ENCODE assay signal across 22 mouse cellular contexts in genomic region chr12:83364771-83365170, GRCm38 (mm10).
DNase-seq lines count a peak whose midpoint lies in the region; ATAC-seq and TF ChIP-seq lines count a peak whose summit lies in the region.
"Had no signal": no experiment of that assay in that cellular context is flagged by ENCODE, and none has a peak within 500 bp of the region (broad histone marks: within the 10 kb centered on the region; RNA-seq: fewer than 3 reads in every experiment).

No protein-coding gene starts in this region.

- 58% methylated on average over 3 of the region's 3 CpGs for WGBS in cerebellum, adult 2 months
- WGBS in forebrain, embryonic 13.5 days, result 65% methylated on average over 3 of the region's 3 CpGs

- no peak for ATAC-seq in forebrain, embryonic 13.5 days
- ATAC-seq: CD4-positive, CD25-positive, alpha-beta regulatory T cell, adult 4 months; inflammation-experienced regulatory T-cells, adult 6 months; Patski had no signal

- no peak overlapping the region for H3K27ac ChIP-seq in cerebellum, adult 2 months (ENCODE audit: insufficient read depth, low read length)
- no peak overlapping the region for H3K27ac ChIP-seq in layer of hippocampus, adult 2 months
- H3K27ac ChIP-seq in forebrain, embryonic 13.5 days, result no peak overlapping the region
- H3K27ac ChIP-seq: embryonic facial prominence, embryonic 15.5 days; forebrain, embryonic 10.5 days; limb, embryonic 13.5 days had no signal

- TF ChIP-seq POLR2A in cerebellum, adult 2 months (IDR thresholded peaks at IDR 0.05; ENCODE audit: borderline replicate concordance, insufficient read depth, low read length), result no peak

- H3K27me3 ChIP-seq in cerebellum, adult 2 months (ENCODE audit: control insufficient read depth, insufficient read depth, low read length), result no peaks in the 10 kb centered on the region
- no peaks in the 10 kb centered on the region for H3K27me3 ChIP-seq in E14TG2a.4 (ENCODE audit: insufficient read depth, low read length)
- no peaks in the 10 kb centered on the region for H3K27me3 ChIP-seq in forebrain, embryonic 13.5 days
- H3K27me3 ChIP-seq: embryonic facial prominence, embryonic 15.5 days; limb, embryonic 13.5 days had no signal

- no peak overlapping the region for H3K4me2 ChIP-seq in forebrain, embryonic 13.5 days
- H3K4me2 ChIP-seq: embryonic facial prominence, embryonic 15.5 days; limb, embryonic 13.5 days had no signal

- H3K36me3 ChIP-seq in E14TG2a.4 (ENCODE audit: insufficient read depth, low read length), result no peaks in the 10 kb centered on the region
- no peaks in the 10 kb centered on the region for H3K36me3 ChIP-seq in forebrain, embryonic 13.5 days (ENCODE audit: poor library complexity, severe bottlenecking)
- H3K36me3 ChIP-seq: embryonic facial prominence, embryonic 15.5 days; forebrain, embryonic 10.5 days; limb, embryonic 13.5 days had no signal

- H3K9me3 ChIP-seq in E14TG2a.4 (ENCODE audit: low read length), result no peaks in the 10 kb centered on the region
- H3K9me3 ChIP-seq in forebrain, embryonic 13.5 days (replicated peaks), result 0 out of 2 replicates have a peak, but pooled peaks cover 7% of the 10 kb centered on the region
- H3K9me3 ChIP-seq: embryonic facial prominence, embryonic 15.5 days; megakaryocyte, embryonic 14.5 days had no signal

- TF ChIP-seq CTCF in cerebellum, adult 2 months (IDR thresholded peaks at IDR 0.05; ENCODE audit: borderline replicate concordance, insufficient read depth, low read depth, low read length), result peak; percentile 13; the same call in 1 of the 2 replicates
- peak; percentile 57 for TF ChIP-seq CTCF in layer of hippocampus, adult 2 months (conservative IDR thresholded peaks at IDR 0.05)
- peak; percentile 94 for TF ChIP-seq CTCF in E14TG2a.4 (conservative IDR thresholded peaks at IDR 0.05; ENCODE audit: low read length)

- H3K4me1 ChIP-seq in cerebellum, adult 2 months (ENCODE audit: control insufficient read depth, insufficient read depth, low read length), result no peaks in the 10 kb centered on the region; the same call in 1 of the 2 replicates
- H3K4me1 ChIP-seq in E14TG2a.4 (replicated peaks; ENCODE audit: low read depth, low read length), result 0 out of 2 replicates have a peak, but pooled peaks cover 3% of the 10 kb centered on the region
- H3K4me1 ChIP-seq in forebrain, embryonic 13.5 days, result no peaks in the 10 kb centered on the region
- H3K4me1 ChIP-seq: embryonic facial prominence, embryonic 15.5 days; forebrain, embryonic 10.5 days; limb, embryonic 13.5 days; megakaryocyte, embryonic 14.5 days had no signal

- no peak for DNase-seq in cerebellum, adult 2 months
- DNase-seq in cerebellum, adult 18-20 months, result no peak
- DNase-seq in layer of hippocampus, adult 2 months (ENCODE audit: low spot score in 2 of 2), result no peak
- no peak for DNase-seq in layer of hippocampus, adult 8-10 months (ENCODE audit: low spot score in 2 of 2)
- peak; percentile 51 for DNase-seq in ZHBTc4 (ENCODE audit: low read depth, low spot score)
- no peak for DNase-seq in embryo, embryonic 11 days
- DNase-seq: adrenal gland, postnatal 14 days; cerebellum, adult 11 months; cerebellum, postnatal 25 days; gastrocnemius, postnatal 10 days; kidney, postnatal 4 days; lung, adult 18-20 months; lung, postnatal 14 days had no signal

- H3K4me3 ChIP-seq in cerebellum, adult 2 months (replicated peaks; ENCODE audit: insufficient read depth, low read depth, low read length), result no peak overlapping the region
- H3K4me3 ChIP-seq in layer of hippocampus, adult 2 months, result no peak overlapping the region
- H3K4me3 ChIP-seq in E14TG2a.4 (replicated peaks; ENCODE audit: low read length), result no peak overlapping the region
- H3K4me3 ChIP-seq in forebrain, embryonic 13.5 days, result no peak overlapping the region
- H3K4me3 ChIP-seq: embryonic facial prominence, embryonic 15.5 days; forebrain, embryonic 10.5 days; limb, embryonic 13.5 days; megakaryocyte, embryonic 14.5 days had no signal

- H3K9ac ChIP-seq in forebrain, embryonic 13.5 days, result no peak overlapping the region
- H3K9ac ChIP-seq: embryonic facial prominence, embryonic 15.5 days; limb, embryonic 13.5 days had no signal

Comparison
In these comparisons a context has a peak if more than half of its experiments do, and no peak if none do; other contexts are left out.
1. CTCF ChIP-seq: peak in every context shown above with its lines; median percentile 94 in E14TG2a.4; 57 in layer of hippocampus, adult 2 months; 13 in cerebellum, adult 2 months.